Mouse (Mus musculus): Measurements from ENCODE around the gene Cog2. TPM values are rescaled to one million over a fixed set of nuclear protein-coding genes. Genes with fewer than 3 reads are reported as not detected.

Cog2 gene
- polyA plus RNA-seq, 1 experiment: 17.9 TPM

DNA sequence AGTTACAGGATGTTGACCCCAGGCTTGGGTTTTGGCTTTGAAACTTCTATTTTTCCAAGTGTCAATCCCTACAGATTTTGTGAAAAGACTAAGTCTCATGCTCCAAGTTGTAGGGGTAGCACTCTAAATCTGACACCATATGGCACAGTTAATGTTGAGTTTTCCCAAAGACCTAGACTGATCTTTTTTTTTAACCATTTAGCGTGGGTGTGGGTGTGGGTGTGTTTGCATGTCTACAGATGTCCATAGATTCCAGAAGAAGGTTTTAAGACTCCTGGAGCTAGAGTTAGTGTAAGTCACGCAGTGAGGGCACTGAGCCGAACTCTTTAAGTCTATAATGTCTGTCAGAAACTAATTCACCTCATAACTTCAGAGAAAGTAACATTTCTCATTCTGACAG, 12.1 kb downstream of the Cog2 start:
- Histone ChIP-seq H3K4me3 (replicated peaks; ENCODE audit: extremely low read depth, low read depth, low read length) (no peak overlapping the region), H3K4me1 (ENCODE audit: control insufficient read depth, insufficient read depth, low read length) (no peaks in the 10 kb centered on the region)
- DNase-seq: no peak
- TF ChIP-seq CTCF (IDR thresholded peaks at IDR 0.05; ENCODE audit: insufficient read depth, low read length): no peak
- no peak for TF ChIP-seq POLR2A (IDR thresholded peaks at IDR 0.05; ENCODE audit: borderline replicate concordance, extremely low read depth, low read depth, low read length)
- WGBS: 92% methylated on average over 3 of the region's 3 CpGs

DNA sequence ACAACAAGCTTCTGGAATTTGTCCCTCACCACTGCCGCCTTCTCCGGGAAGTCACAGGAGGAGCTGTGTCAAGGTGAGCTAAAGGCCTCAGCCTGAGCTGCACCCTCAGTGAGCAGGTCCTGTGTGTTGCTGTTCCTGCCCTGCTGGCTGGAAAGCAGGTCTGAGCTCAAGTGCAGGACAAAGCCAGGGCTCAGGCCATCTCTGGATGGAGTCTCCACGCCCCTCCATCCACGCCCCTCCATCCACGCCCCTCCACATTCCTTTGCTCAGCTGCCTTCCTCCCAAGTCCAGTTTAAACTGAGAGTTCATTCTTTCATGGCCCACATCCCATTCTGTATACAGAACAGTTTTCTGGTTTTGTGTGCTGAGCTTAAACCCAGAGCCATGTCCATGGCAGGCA, 14.9 kb downstream of the Cog2 start:
- WGBS: 92% methylated on average over 5 of the region's 5 CpGs
- TF ChIP-seq POLR2A (IDR thresholded peaks at IDR 0.05; ENCODE audit: borderline replicate concordance, extremely low read depth, low read depth, low read length): no peak
- TF ChIP-seq CTCF (IDR thresholded peaks at IDR 0.05; ENCODE audit: insufficient read depth, low read length): no peak
- no peak overlapping the region for H3K4me3 ChIP-seq (replicated peaks; ENCODE audit: extremely low read depth, low read depth, low read length)
- no peaks in the 10 kb centered on the region for H3K4me1 ChIP-seq (ENCODE audit: control insufficient read depth, insufficient read depth, low read length)
- DNase-seq: no peak

DNA sequence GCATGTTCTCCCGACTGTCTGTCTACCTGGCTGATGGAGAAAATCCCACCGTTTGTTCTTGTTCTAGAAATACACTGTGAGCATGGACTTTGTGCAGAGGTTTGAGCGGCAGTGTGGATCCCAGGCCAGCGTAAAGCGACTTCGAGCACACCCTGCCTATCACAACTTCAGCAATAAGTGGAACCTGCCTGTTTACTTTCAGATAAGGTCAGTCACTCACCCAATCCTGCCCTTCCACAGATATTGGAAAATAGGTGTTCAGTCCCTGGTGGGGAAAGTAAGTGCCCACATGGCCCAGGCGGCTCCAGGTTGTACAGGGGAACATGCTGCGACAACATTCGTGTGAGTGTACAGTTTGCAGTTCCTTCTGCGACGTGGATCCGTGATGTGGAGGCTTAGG, 20.3 kb downstream of the Cog2 start:
- Histone ChIP-seq H3K4me3 (replicated peaks; ENCODE audit: extremely low read depth, low read depth, low read length) (no peak overlapping the region), H3K4me1 (ENCODE audit: control insufficient read depth, insufficient read depth, low read length) (no peaks in the 10 kb centered on the region)
- DNase-seq: no peak
- no peak for TF ChIP-seq CTCF (IDR thresholded peaks at IDR 0.05; ENCODE audit: insufficient read depth, low read length)
- no peak for TF ChIP-seq POLR2A (IDR thresholded peaks at IDR 0.05; ENCODE audit: borderline replicate concordance, extremely low read depth, low read depth, low read length)
- WGBS: 79% methylated on average over 12 of the region's 12 CpGs

DNA sequence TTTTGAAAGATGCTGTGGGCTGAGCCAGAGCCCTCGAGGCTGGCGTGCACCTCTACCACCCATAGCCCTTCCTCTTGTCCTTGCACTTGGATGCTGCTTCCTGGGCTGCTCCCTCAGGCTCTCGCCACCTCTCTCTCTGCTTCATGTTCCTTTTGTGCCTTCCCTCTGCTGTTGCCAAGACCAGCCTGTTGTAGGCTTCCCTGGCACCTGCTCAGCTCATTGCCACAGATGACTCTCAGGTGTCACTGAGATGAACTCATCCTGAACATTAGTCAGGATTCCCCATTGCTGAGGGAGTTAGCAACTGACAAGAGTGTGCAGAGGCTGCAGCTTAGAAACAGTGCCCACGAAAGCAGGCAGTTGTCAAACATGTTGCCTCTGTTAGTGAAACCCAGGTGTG, 21.4 kb downstream of the Cog2 start:
- TF ChIP-seq CTCF (IDR thresholded peaks at IDR 0.05; ENCODE audit: insufficient read depth, low read length): no peak
- TF ChIP-seq POLR2A (IDR thresholded peaks at IDR 0.05; ENCODE audit: borderline replicate concordance, extremely low read depth, low read depth, low read length): no peak
- DNase-seq: no peak
- H3K4me1 ChIP-seq (ENCODE audit: control insufficient read depth, insufficient read depth, low read length): no peaks in the 10 kb centered on the region
- WGBS: 95% methylated on average over 4 of the region's 4 CpGs
- no peak overlapping the region for H3K4me3 ChIP-seq (replicated peaks; ENCODE audit: extremely low read depth, low read depth, low read length)

DNA sequence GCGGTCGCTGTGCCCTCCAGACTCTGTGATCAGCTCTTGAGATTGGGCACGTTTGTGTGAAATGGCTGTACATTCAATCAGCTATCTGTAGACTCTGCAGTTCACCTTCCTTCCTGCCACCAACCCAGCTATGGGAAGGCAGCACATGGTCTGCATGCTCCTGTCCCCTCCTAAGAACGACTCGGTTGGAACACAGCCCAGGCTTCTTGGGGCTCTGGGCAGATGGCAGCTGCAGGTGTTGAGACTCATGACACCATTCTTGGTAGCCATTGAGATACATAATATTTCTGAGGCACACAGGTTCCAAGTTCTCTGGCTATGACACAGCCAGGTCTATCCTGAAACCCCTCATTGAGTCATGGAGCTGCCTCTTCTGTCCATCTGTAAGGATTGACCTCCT, 22.7 kb downstream of the Cog2 start:
- WGBS: 88% methylated on average over 5 of the region's 5 CpGs
- no peaks in the 10 kb centered on the region for H3K4me1 ChIP-seq (ENCODE audit: control insufficient read depth, insufficient read depth, low read length)
- no peak for TF ChIP-seq POLR2A (IDR thresholded peaks at IDR 0.05; ENCODE audit: borderline replicate concordance, extremely low read depth, low read depth, low read length)
- TF ChIP-seq CTCF (IDR thresholded peaks at IDR 0.05; ENCODE audit: insufficient read depth, low read length): no peak
- no peak for DNase-seq
- H3K4me3 ChIP-seq (replicated peaks; ENCODE audit: extremely low read depth, low read depth, low read length): no peak overlapping the region

DNA sequence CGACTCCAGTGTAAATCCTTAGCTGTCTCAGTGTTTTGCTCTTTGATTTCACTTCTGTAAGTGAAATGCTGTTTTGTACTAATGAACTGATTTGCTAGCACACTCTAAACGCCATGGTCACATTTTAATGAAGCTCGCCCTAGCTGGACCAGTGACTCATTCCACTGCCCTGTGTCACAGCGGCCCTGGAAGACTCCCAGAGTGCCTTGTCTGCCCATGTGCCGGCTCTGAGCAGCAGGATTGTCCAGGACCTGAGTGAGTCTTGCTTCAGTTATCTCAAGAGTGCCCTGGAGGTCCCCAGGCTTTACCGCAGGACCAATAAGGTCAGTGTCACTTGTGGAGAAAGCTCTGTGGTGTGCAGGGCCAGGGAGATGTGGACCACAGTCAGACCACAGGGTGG, 25.8 kb downstream of the Cog2 start:
- H3K4me1 ChIP-seq (ENCODE audit: control insufficient read depth, insufficient read depth, low read length): no peaks in the 10 kb centered on the region
- 81% methylated on average over 6 of the region's 6 CpGs for WGBS
- TF ChIP-seq CTCF (IDR thresholded peaks at IDR 0.05; ENCODE audit: insufficient read depth, low read length) (no peak), POLR2A (IDR thresholded peaks at IDR 0.05; ENCODE audit: borderline replicate concordance, extremely low read depth, low read depth, low read length) (no peak)
- no peak for DNase-seq
- H3K4me3 ChIP-seq (replicated peaks; ENCODE audit: extremely low read depth, low read depth, low read length): no peak overlapping the region

DNA sequence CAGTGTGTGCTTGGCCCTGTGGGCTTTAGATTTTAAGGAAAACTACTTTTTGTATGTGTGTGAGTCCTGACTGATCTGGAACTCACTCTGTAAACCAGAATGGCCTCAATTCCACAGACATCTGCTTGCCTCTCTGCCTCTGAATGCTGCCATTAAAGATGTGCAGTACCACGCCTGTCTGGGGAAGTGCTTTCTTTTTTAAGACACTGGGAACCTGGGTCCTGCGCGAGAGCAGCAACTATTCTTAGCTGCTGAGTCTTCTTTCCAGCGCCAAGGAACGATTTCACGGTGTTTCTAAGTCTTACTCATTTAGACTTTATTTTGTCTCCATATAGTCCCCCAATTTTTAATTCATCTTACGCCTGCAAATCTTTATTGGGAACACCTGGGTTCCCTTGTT, 26.2 kb downstream of the Cog2 start:
- no peak for DNase-seq
- no peak overlapping the region for H3K4me3 ChIP-seq (replicated peaks; ENCODE audit: extremely low read depth, low read depth, low read length)
- no peak for TF ChIP-seq POLR2A (IDR thresholded peaks at IDR 0.05; ENCODE audit: borderline replicate concordance, extremely low read depth, low read depth, low read length)
- no peak for TF ChIP-seq CTCF (IDR thresholded peaks at IDR 0.05; ENCODE audit: insufficient read depth, low read length)
- H3K4me1 ChIP-seq (ENCODE audit: control insufficient read depth, insufficient read depth, low read length): no peaks in the 10 kb centered on the region
- WGBS: 90% methylated on average over 7 of the region's 7 CpGs

DNA sequence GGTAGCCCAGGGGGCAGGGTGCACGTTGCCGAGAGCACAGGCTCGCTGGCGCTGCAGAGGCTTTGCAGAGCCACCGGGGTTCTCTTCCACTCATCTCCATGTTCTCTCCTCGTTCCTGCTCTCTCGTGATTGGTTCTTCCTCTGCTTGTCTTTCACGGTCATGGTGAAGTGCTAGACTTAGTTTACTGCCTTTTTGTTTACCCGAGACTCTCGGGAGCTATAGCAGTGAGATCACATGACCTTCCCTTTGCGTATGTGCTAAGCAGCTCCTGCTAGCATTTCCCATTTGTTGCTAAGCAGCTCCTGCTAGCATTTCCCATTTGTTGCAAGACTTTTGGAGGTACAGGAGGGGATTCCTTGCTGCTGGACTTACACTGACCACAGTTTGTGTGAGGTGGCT, 26.7 kb downstream of the Cog2 start:
- Histone ChIP-seq H3K4me1 (ENCODE audit: control insufficient read depth, insufficient read depth, low read length) (no peaks in the 10 kb centered on the region), H3K4me3 (replicated peaks; ENCODE audit: extremely low read depth, low read depth, low read length) (no peak overlapping the region)
- DNase-seq: no peak
- TF ChIP-seq CTCF (IDR thresholded peaks at IDR 0.05; ENCODE audit: insufficient read depth, low read length) (no peak), POLR2A (IDR thresholded peaks at IDR 0.05; ENCODE audit: borderline replicate concordance, extremely low read depth, low read depth, low read length) (no peak)
- WGBS: 64% methylated on average over 11 of the region's 11 CpGs

DNA sequence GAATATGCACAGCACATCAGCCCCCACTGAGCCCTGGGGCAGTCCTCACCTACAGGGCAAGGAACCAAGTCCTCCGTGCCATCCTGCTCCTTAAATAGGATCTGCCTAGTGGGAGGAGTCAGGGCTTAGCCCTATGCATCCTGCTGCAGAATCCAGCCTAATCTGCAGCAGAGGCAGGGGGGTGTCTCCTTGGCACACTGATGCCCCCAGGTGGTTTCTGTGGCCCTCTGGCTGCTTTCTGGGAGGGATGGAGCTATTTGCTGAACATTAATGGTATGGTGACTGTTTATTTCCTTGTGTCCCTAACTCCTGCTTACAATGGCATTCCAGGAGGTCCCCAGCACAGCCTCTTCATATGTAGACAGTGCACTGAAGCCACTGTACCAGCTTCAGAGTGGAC, 27.6 kb downstream of the Cog2 start:
- Histone ChIP-seq H3K4me1 (ENCODE audit: control insufficient read depth, insufficient read depth, low read length) (no peaks in the 10 kb centered on the region), H3K4me3 (replicated peaks; ENCODE audit: extremely low read depth, low read depth, low read length) (no peak overlapping the region)
- WGBS: 63% methylated on average over 1 of the region's 1 CpGs
- no peak for TF ChIP-seq CTCF (IDR thresholded peaks at IDR 0.05; ENCODE audit: insufficient read depth, low read length)
- no peak for DNase-seq

DNA sequence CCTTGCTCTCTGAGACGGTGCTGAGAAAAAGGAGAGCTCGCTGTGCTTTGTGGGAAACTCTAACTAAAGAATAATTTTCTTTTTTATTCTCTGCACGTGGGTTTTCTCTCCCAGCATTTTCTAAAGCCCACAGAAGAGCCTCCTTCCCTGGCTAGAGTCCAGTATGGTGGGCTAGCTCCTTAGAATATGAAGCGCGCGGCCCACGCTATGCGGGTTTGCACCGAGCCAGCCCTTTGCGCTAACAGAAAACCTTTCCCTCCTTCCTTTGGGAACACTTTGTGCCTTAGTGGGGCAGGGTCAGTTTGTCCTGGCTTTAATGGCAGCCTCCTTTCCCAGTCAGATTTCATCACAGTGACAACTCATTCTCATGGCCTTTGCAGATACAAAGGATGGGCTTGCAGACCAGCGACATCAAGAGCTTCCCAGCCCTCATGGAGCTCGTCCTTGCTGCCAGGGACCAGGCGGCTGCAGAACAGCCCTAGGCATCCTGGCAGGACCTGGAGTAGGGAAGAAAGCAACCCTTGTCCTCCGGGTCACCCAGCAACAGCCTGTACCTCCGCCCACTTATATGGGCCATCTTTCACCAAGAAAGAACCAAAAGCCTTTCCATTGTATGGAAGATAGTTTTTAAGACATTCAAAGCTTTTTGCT, 30.6 kb downstream of the Cog2 start:
- TF ChIP-seq CTCF (IDR thresholded peaks at IDR 0.05; ENCODE audit: insufficient read depth, low read length) (no peak), POLR2A (IDR thresholded peaks at IDR 0.05; ENCODE audit: borderline replicate concordance, extremely low read depth, low read depth, low read length) (no peak)
- no peak for DNase-seq
- no peak overlapping the region for H3K4me3 ChIP-seq (replicated peaks; ENCODE audit: extremely low read depth, low read depth, low read length)
- whole genome bisulfite sequencing: 94% methylated on average over 15 of the region's 15 CpGs
- no peaks in the 10 kb centered on the region for H3K4me1 ChIP-seq (ENCODE audit: control insufficient read depth, insufficient read depth, low read length)

All from lung, adult 2 months (tissue).